Mouse (Mus musculus): ENCODE results near the gene Rbm5. TPM values are rescaled to one million over a fixed set of nuclear protein-coding genes. Genes with fewer than 3 reads are reported as not detected.
A peak's percentile ranks its signal among the peaks of the same experiment; 100 is the strongest.

Gene Rbm5
- total RNA-seq, 1 experiment from 2014 or later: 108 TPM

GRCm38 (mm10) chr9:107734567-107734971, 36.2 kb downstream of the Rbm5 start:
- DNase-seq: no peak

- DNase-seq: no peak
These were observed 41.1 kb downstream of the Rbm5 start for GRCm38 (mm10) chr9:107729709-107730108.

DNA sequence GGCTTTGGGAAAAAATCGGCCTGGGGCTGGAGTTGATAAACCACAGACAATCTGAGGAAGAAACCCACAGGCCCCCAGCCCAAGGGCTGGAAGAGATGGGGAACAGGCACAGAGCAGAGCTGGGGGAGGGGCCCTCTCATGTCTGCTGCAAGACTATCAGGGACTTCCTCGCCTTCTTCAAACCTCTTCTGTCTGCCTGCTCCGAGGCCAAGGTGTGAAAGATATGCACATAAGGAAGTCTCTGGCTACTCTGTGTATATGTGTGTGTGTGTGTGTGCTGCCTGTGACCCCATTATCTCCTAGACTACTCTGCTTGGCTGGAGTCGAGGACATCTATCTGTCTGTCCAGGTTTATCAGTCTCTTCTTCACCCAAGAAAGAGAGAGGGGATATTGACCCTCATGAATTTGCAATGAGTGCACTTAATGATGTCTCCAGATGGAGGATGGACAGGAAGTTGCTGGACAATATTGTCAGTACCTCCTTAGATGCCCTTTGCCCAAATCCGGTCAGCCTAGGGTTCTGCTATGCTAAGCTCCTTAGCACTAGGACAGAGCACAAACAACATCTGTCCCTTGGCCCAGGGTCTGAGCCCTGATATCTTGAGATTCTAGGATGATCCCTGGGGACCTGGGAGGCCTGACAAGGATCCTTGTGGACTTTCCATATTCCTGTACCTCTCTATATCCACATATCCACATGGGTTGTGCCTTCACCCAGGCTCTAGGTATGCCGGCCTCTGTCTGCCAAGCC, 41.7 kb downstream of the Rbm5 start:
- no peak for DNase-seq

GRCm38 (mm10) chr9:107727041-107727440, 43.8 kb downstream of the Rbm5 start:
- peak; percentile 45 for DNase-seq

GRCm38 (mm10) chr9:107724796-107725195, 46.0 kb downstream of the Rbm5 start:
- no peak for DNase-seq

DNA sequence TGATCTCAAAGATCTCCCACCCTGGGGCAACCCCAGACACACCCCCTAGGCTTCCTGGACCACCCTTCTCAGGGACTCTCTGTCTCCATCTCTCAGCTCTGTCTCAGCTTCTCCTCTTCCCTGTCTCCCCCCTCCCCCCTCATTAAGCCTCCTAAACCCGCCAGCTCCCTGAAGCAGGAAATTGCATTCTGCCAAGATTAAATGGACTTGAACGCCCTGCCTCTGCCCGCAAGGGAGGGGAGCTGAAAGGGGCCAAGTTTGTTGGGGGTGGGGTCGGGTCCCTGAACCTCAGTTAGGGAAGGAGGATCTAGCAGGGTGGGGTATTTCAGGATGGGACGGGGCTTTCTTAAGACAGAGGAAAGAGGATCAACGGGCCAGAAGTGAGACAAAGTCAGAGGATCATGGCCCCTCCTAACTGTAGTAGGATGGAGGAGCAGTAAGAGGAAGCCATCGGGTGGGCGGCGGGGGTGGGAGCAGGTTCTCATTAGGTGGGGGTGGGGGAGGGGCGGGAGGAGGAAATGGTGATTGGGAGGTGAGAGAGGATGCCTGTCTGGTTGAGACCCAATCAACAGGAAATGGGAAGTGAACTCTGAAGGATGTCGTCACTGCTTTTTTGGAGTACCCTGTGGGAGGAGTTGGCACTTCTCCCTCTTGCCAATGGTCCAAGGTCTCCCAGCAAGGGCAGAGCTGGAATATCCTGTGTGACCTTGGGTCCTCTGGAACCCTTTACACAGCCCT, 46.8 kb downstream of the Rbm5 start:
- peak; percentile 72 for DNase-seq

DNA sequence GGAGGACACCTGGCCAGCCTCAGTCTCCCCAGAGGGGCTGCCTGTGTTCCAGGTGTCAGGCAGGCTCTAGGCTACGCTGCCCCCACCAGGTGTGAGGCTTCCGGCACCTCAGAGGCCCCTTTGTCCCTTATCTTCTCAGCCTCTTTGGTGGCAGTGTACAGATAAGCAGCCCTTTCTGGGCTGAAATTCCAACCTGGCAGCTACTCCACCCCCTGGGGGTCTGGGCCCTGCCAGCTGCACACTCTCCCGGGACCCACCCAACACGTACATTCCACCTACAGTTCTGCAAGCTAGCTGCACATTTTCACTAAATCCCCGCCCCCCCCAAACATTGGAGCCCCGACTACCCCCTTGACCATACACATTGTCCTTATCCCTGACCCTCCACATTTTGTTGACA, 47.5 kb downstream of the Rbm5 start:
- no peak for DNase-seq

GRCm38 (mm10) chr9:107718781-107719540, 51.8 kb downstream of the Rbm5 start:
- DNase-seq: no peak

DNA sequence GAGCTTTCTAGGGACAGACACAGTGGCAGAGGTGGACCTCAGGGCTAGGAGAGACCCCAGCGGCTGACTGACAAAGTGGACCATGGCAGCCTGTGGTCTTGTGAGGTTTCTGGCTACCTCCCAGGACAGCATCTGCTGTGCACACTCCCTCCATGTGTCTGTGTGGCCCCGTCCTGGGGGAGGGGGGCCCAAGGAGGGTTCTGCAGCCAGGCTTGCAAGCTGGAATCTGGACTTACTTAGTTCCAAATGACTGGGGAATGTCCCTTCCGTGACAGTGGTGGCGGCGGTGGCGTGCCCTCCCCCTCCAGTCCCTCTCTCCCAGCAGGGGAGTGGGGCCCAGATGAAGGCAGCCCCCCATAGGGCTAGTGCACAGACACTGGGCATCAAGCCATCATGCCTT, 53.8 kb downstream of the Rbm5 start:
- DNase-seq: no peak

- no peak for DNase-seq
These were observed 55.2 kb downstream of the Rbm5 start for GRCm38 (mm10) chr9:107715632-107716031.

- DNase-seq: peak; percentile 69
These were observed 56.4 kb downstream of the Rbm5 start for GRCm38 (mm10) chr9:107714221-107714952.

GRCm38 (mm10) chr9:107709697-107710483, 60.9 kb downstream of the Rbm5 start, which contains the start of gene Sema3f:
Gene Sema3f (minus strand): TSS chr9:107710475.
- DNase-seq: peak; percentile 89

GRCm38 (mm10) chr9:107709096-107709696, 61.6 kb downstream of the Rbm5 start:
- DNase-seq: no peak

DNA sequence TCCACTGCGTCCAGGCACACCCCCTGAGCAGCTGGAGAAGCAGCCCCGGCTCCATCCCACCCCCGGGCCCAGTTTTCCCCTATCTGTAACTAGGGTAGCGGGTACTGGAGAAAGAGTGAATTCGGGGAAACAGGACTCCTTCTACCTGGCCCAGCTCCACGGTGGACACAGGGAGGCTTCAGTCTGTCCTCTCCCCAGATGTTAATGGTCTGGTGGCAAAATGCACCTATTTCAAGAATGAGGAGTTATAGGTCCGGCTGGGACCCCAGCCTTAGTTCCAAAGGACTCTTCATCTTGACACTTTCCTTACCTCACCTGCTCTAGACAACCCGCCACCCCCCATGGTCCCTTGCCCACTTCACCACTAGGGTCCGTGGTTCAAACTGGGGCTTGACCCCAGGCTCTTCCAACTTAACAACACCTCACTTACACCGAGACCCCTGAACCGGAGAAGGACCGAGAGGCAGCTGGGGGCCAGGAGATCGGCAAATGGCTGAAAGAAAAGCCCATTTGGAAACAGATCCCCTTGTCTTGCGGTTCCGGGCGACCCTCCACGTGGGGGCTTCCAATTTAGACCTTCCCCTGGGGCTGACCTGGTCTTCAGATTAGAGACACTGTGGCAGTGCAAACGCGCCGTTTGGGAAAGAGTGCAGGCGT, 62.2 kb downstream of the Rbm5 start:
- no peak for DNase-seq

DNA sequence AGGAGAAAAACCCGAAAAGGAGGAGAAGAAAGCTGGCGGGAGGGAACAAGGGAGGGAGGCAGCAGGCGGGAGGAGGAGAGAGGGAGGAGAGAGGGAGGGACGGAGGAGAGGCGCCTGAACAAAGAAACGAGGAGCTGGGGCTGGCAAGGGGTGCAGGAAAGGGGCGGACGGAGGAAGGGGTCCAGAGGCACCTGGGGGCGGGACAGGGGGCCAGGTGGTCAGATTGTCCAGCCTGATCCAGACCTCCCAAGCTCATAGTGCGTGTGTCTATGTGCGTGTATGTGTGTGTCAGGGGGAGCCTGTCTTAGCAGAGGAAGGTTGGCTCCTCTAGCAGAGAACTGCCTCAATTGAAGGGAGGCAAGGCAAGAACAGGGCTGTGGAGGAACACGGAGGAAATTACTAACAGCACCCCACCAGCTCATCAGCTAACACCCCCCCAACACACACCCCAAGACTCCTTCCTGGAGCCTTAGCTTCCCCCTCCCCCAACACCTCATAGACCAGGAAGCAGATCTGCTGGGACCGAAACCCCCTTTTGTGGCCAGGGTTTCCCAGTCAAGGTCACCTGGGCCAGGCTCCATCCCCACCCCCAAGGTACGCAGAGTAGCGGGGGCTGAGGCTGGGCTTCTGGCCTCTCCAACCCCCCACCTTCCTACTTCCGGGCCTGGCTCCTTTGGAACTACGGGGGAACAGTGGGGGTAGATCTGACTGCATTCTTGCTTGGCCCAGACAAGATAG, 62.9 kb downstream of the Rbm5 start:
- no peak for DNase-seq

- DNase-seq: no peak
These were observed 64.0 kb downstream of the Rbm5 start for GRCm38 (mm10) chr9:107706781-107707211.

DNA sequence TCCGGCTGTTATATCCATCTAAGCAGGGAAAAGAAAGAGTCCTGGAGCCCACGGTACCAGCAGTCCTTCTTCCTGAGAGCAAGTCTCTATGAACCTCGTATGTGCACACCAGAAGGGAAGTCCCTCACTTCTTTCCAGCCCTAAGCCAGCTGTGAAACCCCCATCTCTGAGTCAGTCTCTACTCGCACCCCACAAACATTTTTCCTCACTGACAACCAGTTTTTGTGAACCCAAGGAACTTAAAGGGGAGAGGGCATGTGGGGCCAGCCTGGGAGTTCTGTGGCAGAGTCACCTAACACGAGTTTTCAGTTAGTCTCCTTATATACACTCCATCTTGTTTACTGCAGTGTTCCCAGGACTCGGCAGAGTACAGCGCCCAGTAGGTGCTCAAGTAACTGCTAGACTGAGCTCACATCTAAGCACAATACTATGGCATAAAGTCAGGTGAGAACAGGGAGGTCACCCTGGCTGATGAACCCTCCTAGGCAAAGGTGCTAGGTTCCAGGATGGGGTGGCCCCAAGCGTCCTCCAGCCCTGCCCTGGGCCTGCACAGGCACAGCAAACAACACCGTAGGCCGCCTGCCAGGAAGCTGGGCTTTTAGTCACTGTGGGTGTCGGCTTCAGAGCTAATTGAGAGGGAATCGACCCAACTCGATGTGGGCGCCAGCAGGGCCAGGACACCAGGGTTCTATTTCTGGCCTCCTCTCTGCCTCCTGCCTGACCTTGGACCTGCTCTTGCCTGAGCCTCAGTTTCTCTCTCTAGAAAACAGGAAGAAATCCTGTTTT, 67.3 kb downstream of the Rbm5 start:
- DNase-seq: peak; percentile 47

GRCm38 (mm10) chr9:107702606-107703185, 68.1 kb downstream of the Rbm5 start:
- no peak for DNase-seq

Data from adrenal gland, postnatal 14 days (tissue).